Mouse (Mus musculus): Measurements from ENCODE around the gene Ncam2. TPM values are rescaled to one million over a fixed set of nuclear protein-coding genes. Genes with fewer than 3 reads are reported as not detected.
"Not testable (repeated sequence)": the region's sequence is repeated elsewhere in the genome, so short reads cannot be mapped to it uniquely, and the experiment has no call there.

Ncam2 gene
- polyA plus RNA-seq, 1 experiment from 2014 or later: 3.9 TPM

GRCm38 (mm10) chr16:81454472-81454871 is 254.0 kb downstream of the Ncam2 start:
- Histone ChIP-seq H3K9ac (replicated peaks; ENCODE audit: low read depth, low read length) (no peak overlapping the region), H3K4me1 (ENCODE audit: control insufficient read depth, insufficient read depth, low read length) (no peaks in the 10 kb centered on the region), H3K27me3 (ENCODE audit: control insufficient read depth, insufficient read depth, low read length) (no peaks in the 10 kb centered on the region), H3K4me3 (ENCODE audit: low read depth, low read length) (no peak overlapping the region), H3K9me3 (ENCODE audit: control insufficient read depth, low read depth, low read length) (no peaks in the 10 kb centered on the region), H3K4me2 (replicated peaks; ENCODE audit: low read depth, low read length) (no peak overlapping the region), H3K27ac (ENCODE audit: low read length) (no peak overlapping the region), H3K36me3 (ENCODE audit: control insufficient read depth, insufficient read depth, low read length) (no peaks in the 10 kb centered on the region)
- ATAC-seq (ENCODE audit: insufficient number of reproducible peaks, insufficient read depth, low FRiP score, low read depth): no peak
- WGBS: 94% methylated on average over 2 of the region's 2 CpGs

GRCm38 (mm10) chr16:81462731-81463130 is 262.2 kb downstream of the Ncam2 start:
- not testable (repeated sequence) for H3K36me3 ChIP-seq (ENCODE audit: control insufficient read depth, insufficient read depth, low read length); H3K27me3 ChIP-seq (ENCODE audit: control insufficient read depth, insufficient read depth, low read length); H3K9me3 ChIP-seq (ENCODE audit: control insufficient read depth, low read depth, low read length); ATAC-seq (ENCODE audit: insufficient number of reproducible peaks, insufficient read depth, low FRiP score, low read depth); H3K9ac ChIP-seq (replicated peaks; ENCODE audit: low read depth, low read length); H3K4me2 ChIP-seq (replicated peaks; ENCODE audit: low read depth, low read length); H3K4me1 ChIP-seq (ENCODE audit: control insufficient read depth, insufficient read depth, low read length); H3K4me3 ChIP-seq (ENCODE audit: low read depth, low read length); H3K27ac ChIP-seq (ENCODE audit: low read length)
- 89% methylated on average over 2 of the region's 2 CpGs for WGBS

GRCm38 (mm10) chr16:81472925-81473324 is 272.4 kb downstream of the Ncam2 start:
- Histone ChIP-seq H3K9ac (replicated peaks; ENCODE audit: low read depth, low read length) (no peak overlapping the region), H3K36me3 (ENCODE audit: control insufficient read depth, insufficient read depth, low read length) (no peaks in the 10 kb centered on the region), H3K4me1 (ENCODE audit: control insufficient read depth, insufficient read depth, low read length) (no peaks in the 10 kb centered on the region), H3K27ac (ENCODE audit: low read length) (no peak overlapping the region), H3K27me3 (ENCODE audit: control insufficient read depth, insufficient read depth, low read length) (no peaks in the 10 kb centered on the region), H3K9me3 (ENCODE audit: control insufficient read depth, low read depth, low read length) (no peaks in the 10 kb centered on the region), H3K4me3 (ENCODE audit: low read depth, low read length) (no peak overlapping the region), H3K4me2 (replicated peaks; ENCODE audit: low read depth, low read length) (no peak overlapping the region)
- WGBS: 67% methylated on average over 1 of the region's 1 CpGs
- ATAC-seq (ENCODE audit: insufficient number of reproducible peaks, insufficient read depth, low FRiP score, low read depth): no peak

- no peak for ATAC-seq (ENCODE audit: insufficient number of reproducible peaks, insufficient read depth, low FRiP score, low read depth)
Measured at GRCm38 (mm10) chr16:81481058-81481457, 280.6 kb downstream of the Ncam2 start.

GRCm38 (mm10) chr16:81496111-81496510 is 295.6 kb downstream of the Ncam2 start:
- H3K27me3 ChIP-seq (ENCODE audit: control insufficient read depth, insufficient read depth, low read length): no peaks in the 10 kb centered on the region
- H3K4me3 ChIP-seq (ENCODE audit: low read depth, low read length): no peak overlapping the region
- H3K9me3 ChIP-seq (ENCODE audit: control insufficient read depth, low read depth, low read length): no peaks in the 10 kb centered on the region
- 59% methylated on average over 2 of the region's 2 CpGs for WGBS
- no peak overlapping the region for H3K4me2 ChIP-seq (replicated peaks; ENCODE audit: low read depth, low read length)
- H3K27ac ChIP-seq (ENCODE audit: low read length): no peak overlapping the region
- no peaks in the 10 kb centered on the region for H3K4me1 ChIP-seq (ENCODE audit: control insufficient read depth, insufficient read depth, low read length)
- no peak overlapping the region for H3K9ac ChIP-seq (replicated peaks; ENCODE audit: low read depth, low read length)
- no peaks in the 10 kb centered on the region for H3K36me3 ChIP-seq (ENCODE audit: control insufficient read depth, insufficient read depth, low read length)
- ATAC-seq (ENCODE audit: insufficient number of reproducible peaks, insufficient read depth, low FRiP score, low read depth): no peak

More at GRCm38 (mm10) chr16:81481058-81481457, 280.6 kb downstream of the Ncam2 start:
- H3K4me1 ChIP-seq (ENCODE audit: control insufficient read depth, insufficient read depth, low read length): no peaks in the 10 kb centered on the region
- H3K27ac ChIP-seq (ENCODE audit: low read length): no peak overlapping the region
- H3K9ac ChIP-seq (replicated peaks; ENCODE audit: low read depth, low read length): no peak overlapping the region
- H3K36me3 ChIP-seq (ENCODE audit: control insufficient read depth, insufficient read depth, low read length): no peaks in the 10 kb centered on the region
- no peaks in the 10 kb centered on the region for H3K9me3 ChIP-seq (ENCODE audit: control insufficient read depth, low read depth, low read length)
- no peak overlapping the region for H3K4me2 ChIP-seq (replicated peaks; ENCODE audit: low read depth, low read length)
- no peaks in the 10 kb centered on the region for H3K27me3 ChIP-seq (ENCODE audit: control insufficient read depth, insufficient read depth, low read length)
- H3K4me3 ChIP-seq (ENCODE audit: low read depth, low read length): no peak overlapping the region

- no peak overlapping the region for H3K9ac ChIP-seq (replicated peaks; ENCODE audit: low read depth, low read length)
- H3K36me3 ChIP-seq (ENCODE audit: control insufficient read depth, insufficient read depth, low read length): no peaks in the 10 kb centered on the region
- no peak overlapping the region for H3K27ac ChIP-seq (ENCODE audit: low read length)
- no peak for ATAC-seq (ENCODE audit: insufficient number of reproducible peaks, insufficient read depth, low FRiP score, low read depth)
- no peaks in the 10 kb centered on the region for H3K27me3 ChIP-seq (ENCODE audit: control insufficient read depth, insufficient read depth, low read length)
- H3K9me3 ChIP-seq (ENCODE audit: control insufficient read depth, low read depth, low read length): no peaks in the 10 kb centered on the region
- no peaks in the 10 kb centered on the region for H3K4me1 ChIP-seq (ENCODE audit: control insufficient read depth, insufficient read depth, low read length)
- H3K4me3 ChIP-seq (ENCODE audit: low read depth, low read length): no peak overlapping the region
- H3K4me2 ChIP-seq (replicated peaks; ENCODE audit: low read depth, low read length): no peak overlapping the region
- 79% methylated on average over 2 of the region's 2 CpGs for WGBS
Measured at GRCm38 (mm10) chr16:81502578-81502977, 302.1 kb downstream of the Ncam2 start.

GRCm38 (mm10) chr16:81536230-81536629 is 335.7 kb downstream of the Ncam2 start:
- H3K4me3 ChIP-seq (ENCODE audit: low read depth, low read length): no peak overlapping the region
- no peak overlapping the region for H3K4me2 ChIP-seq (replicated peaks; ENCODE audit: low read depth, low read length)
- WGBS: 84% methylated on average over 3 of the region's 3 CpGs
- no peak overlapping the region for H3K27ac ChIP-seq (ENCODE audit: low read length)
- H3K9ac ChIP-seq (replicated peaks; ENCODE audit: low read depth, low read length): no peak overlapping the region
- no peaks in the 10 kb centered on the region for H3K4me1 ChIP-seq (ENCODE audit: control insufficient read depth, insufficient read depth, low read length)
- H3K9me3 ChIP-seq (ENCODE audit: control insufficient read depth, low read depth, low read length): no peaks in the 10 kb centered on the region
- ATAC-seq (ENCODE audit: insufficient number of reproducible peaks, insufficient read depth, low FRiP score, low read depth): no peak
- H3K27me3 ChIP-seq (ENCODE audit: control insufficient read depth, insufficient read depth, low read length): no peaks in the 10 kb centered on the region
- no peaks in the 10 kb centered on the region for H3K36me3 ChIP-seq (ENCODE audit: control insufficient read depth, insufficient read depth, low read length)

GRCm38 (mm10) chr16:81587565-81588107 is 387.1 kb downstream of the Ncam2 start:
- H3K9me3 ChIP-seq (ENCODE audit: control insufficient read depth, low read depth, low read length): no peaks in the 10 kb centered on the region
- no peaks in the 10 kb centered on the region for H3K4me1 ChIP-seq (ENCODE audit: control insufficient read depth, insufficient read depth, low read length)
- H3K27me3 ChIP-seq (ENCODE audit: control insufficient read depth, insufficient read depth, low read length): no peaks in the 10 kb centered on the region
- H3K36me3 ChIP-seq (ENCODE audit: control insufficient read depth, insufficient read depth, low read length): no peaks in the 10 kb centered on the region
- H3K4me2 ChIP-seq (replicated peaks; ENCODE audit: low read depth, low read length): no peak overlapping the region
- no peak for ATAC-seq (ENCODE audit: insufficient number of reproducible peaks, insufficient read depth, low FRiP score, low read depth)
- no peak overlapping the region for H3K27ac ChIP-seq (ENCODE audit: low read length)
- 93% methylated on average over 4 of the region's 4 CpGs for WGBS
- no peak overlapping the region for H3K9ac ChIP-seq (replicated peaks; ENCODE audit: low read depth, low read length)
- no peak overlapping the region for H3K4me3 ChIP-seq (ENCODE audit: low read depth, low read length)

- Histone ChIP-seq H3K9ac (replicated peaks; ENCODE audit: low read depth, low read length) (no peak overlapping the region), H3K27ac (ENCODE audit: low read length) (no peak overlapping the region), H3K36me3 (ENCODE audit: control insufficient read depth, insufficient read depth, low read length) (no peaks in the 10 kb centered on the region), H3K27me3 (ENCODE audit: control insufficient read depth, insufficient read depth, low read length) (no peaks in the 10 kb centered on the region), H3K4me2 (replicated peaks; ENCODE audit: low read depth, low read length) (no peak overlapping the region), H3K9me3 (ENCODE audit: control insufficient read depth, low read depth, low read length) (no peaks in the 10 kb centered on the region), H3K4me3 (ENCODE audit: low read depth, low read length) (no peak overlapping the region), H3K4me1 (ENCODE audit: control insufficient read depth, insufficient read depth, low read length) (no peaks in the 10 kb centered on the region)
- no peak for ATAC-seq (ENCODE audit: insufficient number of reproducible peaks, insufficient read depth, low FRiP score, low read depth)
- 47% methylated on average over 6 of the region's 6 CpGs for WGBS
Measured at GRCm38 (mm10) chr16:81623276-81623675, 422.8 kb downstream of the Ncam2 start.
